ENCODE assay signal across 10 mouse cellular contexts in the genomic region with DNA sequence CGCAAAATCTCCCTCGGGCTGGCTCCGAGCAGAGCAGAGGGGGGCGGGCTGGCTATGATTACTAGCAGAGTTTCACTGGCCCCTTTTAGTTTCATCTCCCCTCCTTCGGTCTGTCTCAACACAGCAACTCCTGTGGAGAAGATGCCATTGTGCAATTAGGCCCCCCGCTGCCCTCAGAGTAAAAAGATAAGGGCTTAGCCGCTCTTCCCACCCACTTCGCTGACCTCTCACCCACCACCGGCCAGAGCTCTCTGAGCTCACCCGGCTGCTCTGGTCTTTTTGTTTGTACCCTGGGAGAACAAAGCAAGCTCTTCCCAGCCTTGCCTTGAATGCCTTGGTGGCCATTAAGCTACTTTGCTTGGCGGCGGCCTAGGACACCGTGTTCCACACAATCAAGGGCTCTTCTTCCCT. TPM values are rescaled to one million over a fixed set of nuclear protein-coding genes. Genes with fewer than 3 reads are reported as not detected.
DNase-seq lines count a peak whose midpoint lies in the region; ATAC-seq and TF ChIP-seq lines count a peak whose summit lies in the region.
"Had no signal": no experiment of that assay in that cellular context is flagged by ENCODE, and none has a peak within 500 bp of the region (broad histone marks: within the 10 kb centered on the region; RNA-seq: fewer than 3 reads in every experiment).

No protein-coding gene starts in this region.

- peak; percentile 12 for DNase-seq in adrenal gland, adult 2 months
- no peak for DNase-seq in adrenal gland, adult 8-10 months
- DNase-seq in lung, embryonic 14.5 days = peak; percentile 11
- DNase-seq in lung, postnatal 25 days (ENCODE audit: low spot score) = no peak
- peak; percentile 73 for DNase-seq in retina, embryonic 14.5 days (ENCODE audit: low spot score)
- no peak for DNase-seq in B cell, adult 2 months
- DNase-seq in cerebellum, adult 9-11 months = no peak
- DNase-seq: lung, adult 18-20 months; spleen, adult 18-20 months had no signal

- H3K4me3 ChIP-seq in lung, embryonic 14.5 days (ENCODE audit: low read depth, low read length) = no peak overlapping the region
- no peak overlapping the region for H3K4me3 ChIP-seq in intestine, embryonic 16.5 days (ENCODE audit: low read length)

- no peak overlapping the region for H3K27ac ChIP-seq in lung, embryonic 14.5 days (ENCODE audit: low read depth)
- H3K27ac ChIP-seq in intestine, embryonic 16.5 days (ENCODE audit: low read length) = no peak overlapping the region

- no peaks in the 10 kb centered on the region for H3K36me3 ChIP-seq in lung, embryonic 14.5 days (ENCODE audit: insufficient read depth)
- no peaks in the 10 kb centered on the region for H3K36me3 ChIP-seq in intestine, embryonic 16.5 days (ENCODE audit: control insufficient read depth, insufficient read depth, low read length)

- no peak overlapping the region for H3K9ac ChIP-seq in lung, embryonic 14.5 days
- H3K9ac ChIP-seq in intestine, embryonic 16.5 days (ENCODE audit: low read depth, low read length) = no peak overlapping the region

- H3K27me3 ChIP-seq in lung, embryonic 14.5 days (ENCODE audit: insufficient read depth, low read length) = no peaks in the 10 kb centered on the region
- H3K27me3 ChIP-seq in intestine, embryonic 16.5 days (replicated peaks; ENCODE audit: control insufficient read depth, insufficient read depth, low read length) = no peaks in the 10 kb centered on the region

- no peaks in the 10 kb centered on the region for H3K4me1 ChIP-seq in lung, embryonic 14.5 days (ENCODE audit: insufficient read depth)
- H3K4me1 ChIP-seq in intestine, embryonic 16.5 days (ENCODE audit: control insufficient read depth, insufficient read depth, low read length) = no peaks in the 10 kb centered on the region

- H3K4me2 ChIP-seq in lung, embryonic 14.5 days = no peak overlapping the region
- no peak overlapping the region for H3K4me2 ChIP-seq in intestine, embryonic 16.5 days (ENCODE audit: low read depth, low read length)

- TF ChIP-seq CTCF in lung, embryonic 14.5 days (IDR thresholded peaks at IDR 0.05; ENCODE audit: low read depth) = no peak

- no peaks in the 10 kb centered on the region for H3K9me3 ChIP-seq in lung, embryonic 14.5 days (ENCODE audit: low read depth, low read length)
- no peaks in the 10 kb centered on the region for H3K9me3 ChIP-seq in intestine, embryonic 16.5 days (ENCODE audit: control insufficient read depth, low read length)

- whole genome bisulfite sequencing in lung, embryonic 14.5 days = 28% methylated on average over 13 of the region's 13 CpGs
- WGBS in intestine, embryonic 16.5 days = 33% methylated on average over 13 of the region's 13 CpGs

- ATAC-seq in lung, embryonic 14.5 days (ENCODE audit: insufficient read depth) = no peak
- 0 out of 2 replicates have a peak, but pooled peaks have one; percentile 38 for ATAC-seq in intestine, embryonic 16.5 days

RNA-seq across cellular contexts. Expression of gene Rbbp7, which starts 32.8 kb away (rescaled TPM):
- total RNA-seq in adrenal gland, adult 2 months (2021) = 100 to 1,000 TPM; 148 to 163 TPM
- 19.1 and 27.3 TPM in 2 replicates for polyA plus RNA-seq in adrenal gland, adult 2 months (2012; rRNA removed)
- total RNA-seq in adrenal gland, adult 8-10 months (2022) = 100 to 1,000 TPM; 171 to 259 (median 210) TPM
- 544 and 552 TPM in 2 replicates for polyA plus RNA-seq in lung, embryonic 14.5 days (2014; fragmentation: Nextera tagmentation; extraction: Ambion mirVana)
- polyA plus RNA-seq in intestine, embryonic 16.5 days (2015; fragmentation: Nextera tagmentation; extraction: Ambion mirVana) = 909 and 942 TPM in 2 replicates

Comparison
In these comparisons a context has a peak if more than half of its experiments do, and no peak if none do; other contexts are left out.
1. DNase-seq: peak in adrenal gland, adult 2 months (single experiment), lung, embryonic 14.5 days (single experiment) and retina, embryonic 14.5 days (single experiment); none in adrenal gland, adult 8-10 months (single experiment), lung, postnatal 25 days (single experiment), B cell, adult 2 months (0 of 2) and cerebellum, adult 9-11 months (single experiment).
2. RNA of gene Rbbp7, which starts 32.8 kb away (polyA plus RNA-seq): 909 to 942 TPM in intestine, embryonic 16.5 days and 544 to 552 TPM in lung, embryonic 14.5 days; 19.1 to 27.3 TPM in adrenal gland, adult 2 months; every median in the first group is over 10 times any median in the second.